Mouse (Mus musculus) neural tube, embryonic 11.5 days (tissue): Measurements from ENCODE around the gene Pus10. TPM values are rescaled to one million over a fixed set of nuclear protein-coding genes. Genes with fewer than 3 reads are reported as not detected.

ENCODE experiments used
- ATAC-seq: fragments of 200-750 bp; cut with Nextera tagmentation; 2 replicates; pipeline ENCODE4 v1.8.0; 2017; ENCODE audit warnings: moderate number of reproducible peaks, mild to moderate bottlenecking, moderate TSS enrichment, moderate library complexity; ENCODE audit not compliant: insufficient read depth, low FRiP score, low TSS enrichment
- DNase-seq: peaks from one replicate; pipeline ENCODE4 v3.0.0-alpha.2; 2015; ENCODE audit warnings: low spot score
- H3K27ac ChIP-seq: fragments of 300-500 bp; sonication (generic); 2 replicates; pipeline ENCODE4 v1.5.1; 2014; ENCODE audit warnings: low read depth, mild to moderate bottlenecking, low read length
- H3K27me3 ChIP-seq: fragments of 300-500 bp; sonication (generic); 2 replicates; pipeline ENCODE4 v1.6.1; 2014; ENCODE audit warnings: mild to moderate bottlenecking, low read length, mixed read lengths; ENCODE audit not compliant: control insufficient read depth, insufficient read depth
- H3K36me3 ChIP-seq: fragments of 300-500 bp; sonication (generic); 2 replicates; pipeline ENCODE4 v1.6.1; 2014; ENCODE audit warnings: mild to moderate bottlenecking, low read length, moderate library complexity, mixed read lengths; ENCODE audit not compliant: control insufficient read depth, insufficient read depth
- H3K4me1 ChIP-seq: fragments of 300-500 bp; sonication (generic); 2 replicates; pipeline ENCODE4 v1.6.1; 2014; ENCODE audit warnings: low read length, mixed read lengths; ENCODE audit not compliant: control insufficient read depth, insufficient read depth
- H3K4me2 ChIP-seq: fragments of 300-500 bp; sonication (generic); 2 replicates; pipeline ENCODE4 v1.6.1; 2014; ENCODE audit warnings: low read depth, mild to moderate bottlenecking, moderate library complexity
- H3K4me3 ChIP-seq: fragments of 300-500 bp; sonication (generic); 2 replicates; pipeline ENCODE4 v1.5.1; 2014; ENCODE audit warnings: low read depth, low read length
- H3K9ac ChIP-seq: fragments of 300-500 bp; sonication (generic); 2 replicates; pipeline ENCODE4 v1.6.1; 2014; ENCODE audit warnings: mild to moderate bottlenecking, low read length
- H3K9me3 ChIP-seq: fragments of 300-500 bp; sonication (generic); 2 replicates; pipeline ENCODE4 v1.6.1; 2016; ENCODE audit warnings: low read length; ENCODE audit not compliant: control insufficient read depth
- WGBS: fragments of 180-500 bp; shearing (Covaris S2); extraction: QIAGEN DNeasy Blood & Tissue Kit; methylation state at CpG from one replicate; pipeline ENCODE4 v1.1.7; 2014; 5-methylcytosine and 5-hydroxymethylcytosine counted together
- polyA plus RNA-seq: library from polyadenylated mRNA; unstranded; fragments of >200 nt; fragmentation: Nextera tagmentation; extraction: Ambion mirVana; gene quantifications from 2 replicates; pipeline ENCODE4 v1.2.1, GENCODE M21; 2014

The Pus10 gene
- polyA plus RNA-seq, 1 experiment from 2014 or later: 22.1 TPM

- Histone ChIP-seq H3K4me2 (no peak overlapping the region), H3K9ac (no peak overlapping the region), H3K27me3 (no peaks in the 10 kb centered on the region), H3K4me1 (no peaks in the 10 kb centered on the region), H3K4me3 (no peak overlapping the region), H3K36me3 (no peaks in the 10 kb centered on the region), H3K9me3 (no peaks in the 10 kb centered on the region), H3K27ac (no peak overlapping the region)
- WGBS: 96% methylated on average over 2 of the region's 2 CpGs
- DNase-seq (no peak), ATAC-seq (no peak)
These were observed 7.7 kb upstream of the Pus10 start for GRCm38 (mm10) chr11:23657791-23658190.

DNA sequence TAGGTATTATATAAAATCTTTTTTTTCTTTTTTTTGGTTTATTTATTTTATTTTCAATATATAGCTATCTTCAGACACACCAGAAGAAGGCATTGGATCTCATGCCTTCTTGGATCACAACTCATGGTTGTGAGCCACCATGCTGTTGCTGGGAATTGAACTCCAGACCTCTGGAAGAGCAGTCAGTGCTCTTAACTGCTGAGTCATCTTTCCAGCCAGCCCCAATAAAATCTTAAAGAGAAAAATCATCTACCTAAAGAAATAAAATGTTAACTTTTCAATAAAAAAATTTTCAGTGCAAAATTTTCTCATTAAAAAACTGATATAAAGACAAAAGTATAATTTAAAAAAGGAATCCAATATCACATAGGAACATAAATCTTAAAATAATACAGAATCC, 1.2 kb upstream of the Pus10 start:
- H3K4me1 ChIP-seq: no peaks in the 10 kb centered on the region
- H3K4me2 ChIP-seq: no peak overlapping the region
- H3K27ac ChIP-seq: no peak overlapping the region
- H3K36me3 ChIP-seq: no peaks in the 10 kb centered on the region
- no peak overlapping the region for H3K9ac ChIP-seq
- H3K27me3 ChIP-seq: no peaks in the 10 kb centered on the region
- H3K4me3 ChIP-seq: no peak overlapping the region
- H3K9me3 ChIP-seq: no peaks in the 10 kb centered on the region
- ATAC-seq (no peak), DNase-seq (no peak)

DNA sequence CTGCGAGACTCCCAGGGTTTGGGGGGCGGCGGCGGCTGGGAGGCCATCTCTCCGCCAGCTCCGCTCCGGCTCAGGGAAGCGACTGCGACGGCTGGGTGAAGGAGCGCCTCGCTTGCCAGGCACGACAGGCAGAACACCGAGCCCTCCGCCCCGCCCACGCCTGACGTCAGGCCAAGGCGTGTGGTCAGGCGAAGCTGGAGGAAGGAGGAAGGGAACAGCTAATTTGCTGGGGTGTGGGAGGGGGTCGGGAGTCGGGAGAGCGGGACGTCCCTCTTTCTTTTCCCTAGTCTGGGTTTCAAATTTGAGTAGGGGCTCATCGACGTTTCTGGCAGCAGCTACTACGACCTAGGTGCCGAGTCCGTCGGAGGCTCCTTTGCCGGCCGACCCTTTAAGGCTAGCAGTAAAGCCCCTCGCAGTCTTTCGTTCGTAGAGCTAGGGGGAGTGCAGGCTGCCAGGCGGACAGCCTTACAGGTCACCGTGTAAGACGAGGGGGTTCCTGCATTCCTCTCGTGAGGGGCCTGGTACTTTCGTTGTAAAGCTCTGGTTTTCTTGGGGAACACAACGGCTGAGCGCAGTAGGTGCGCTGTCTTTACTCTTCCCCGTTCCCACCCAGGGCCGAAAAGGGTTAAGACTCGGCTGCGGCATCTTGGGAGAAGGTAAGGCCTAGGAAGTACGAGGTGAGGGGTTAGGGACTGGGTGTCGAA, 476 bp downstream of the Pus10 start, which contains the start of gene Pex13:
Gene Pex13 (minus strand): TSS at position 162 of the 704 bp plus-strand sequence.
- H3K4me2 ChIP-seq: peak within 1 kb of the TSS; percentile 59
- under 1% methylated on average over 44 of the region's 49 CpGs for WGBS
- ATAC-seq (peak; percentile 98), DNase-seq (peak; percentile 99)
- no peaks in the 10 kb centered on the region for H3K4me1 ChIP-seq
- peak within 1 kb of the TSS; percentile 83 for H3K27ac ChIP-seq
- no peaks in the 10 kb centered on the region for H3K27me3 ChIP-seq
- H3K9ac ChIP-seq: peak within 1 kb of the TSS; percentile 71
- H3K9me3 ChIP-seq: no peaks in the 10 kb centered on the region
- H3K36me3 ChIP-seq: no peaks in the 10 kb centered on the region
- H3K4me3 ChIP-seq: peak within 1 kb of the TSS; percentile 87

DNA sequence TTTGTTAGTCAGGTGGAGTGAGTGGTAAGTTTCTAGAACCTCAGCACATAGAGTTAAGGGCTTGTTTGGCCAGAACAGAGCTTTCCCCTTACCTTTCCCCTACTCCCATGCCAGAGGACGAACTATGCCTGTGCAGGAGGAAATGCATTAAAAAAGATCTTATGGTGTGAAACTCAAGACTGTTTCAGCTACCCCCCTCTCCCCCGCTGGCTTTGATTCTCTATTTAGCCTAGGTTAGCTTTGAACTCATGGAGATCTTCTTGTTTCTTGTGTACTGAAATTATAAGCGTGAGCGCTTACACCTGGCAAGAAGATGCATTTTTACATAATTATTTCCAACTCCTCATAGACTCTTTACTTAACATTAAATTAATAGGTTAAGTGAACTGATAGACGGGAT, 1.1 kb downstream of the Pus10 start:
- Histone ChIP-seq H3K4me1 (no peaks in the 10 kb centered on the region), H3K36me3 (no peaks in the 10 kb centered on the region), H3K27me3 (no peaks in the 10 kb centered on the region), H3K9ac (peak overlapping the region; percentile 71), H3K4me2 (peak overlapping the region; percentile 52), H3K4me3 (peak overlapping the region; percentile 87), H3K27ac (peak overlapping the region; percentile 83), H3K9me3 (no peaks in the 10 kb centered on the region)
- 7% methylated on average over 5 of the region's 5 CpGs for WGBS
- no peak for DNase-seq
- ATAC-seq: no peak

- Histone ChIP-seq H3K4me1 (no peaks in the 10 kb centered on the region), H3K9ac (no peak overlapping the region), H3K4me3 (peak overlapping the region; percentile 87), H3K36me3 (no peaks in the 10 kb centered on the region), H3K9me3 (no peaks in the 10 kb centered on the region), H3K27me3 (no peaks in the 10 kb centered on the region), H3K4me2 (peak overlapping the region; percentile 52), H3K27ac (no peak overlapping the region)
- DNase-seq: no peak
- 72% methylated on average over 3 of the region's 3 CpGs for WGBS
- no peak for ATAC-seq
These were observed 1.7 kb downstream of the Pus10 start for GRCm38 (mm10) chr11:23667128-23667527.

GRCm38 (mm10) chr11:23672256-23672749, 6.8 kb downstream of the Pus10 start:
- H3K4me2 ChIP-seq: no peak overlapping the region
- H3K27ac ChIP-seq: no peak overlapping the region
- no peaks in the 10 kb centered on the region for H3K27me3 ChIP-seq
- ATAC-seq: no peak
- H3K4me1 ChIP-seq: no peaks in the 10 kb centered on the region
- no peak overlapping the region for H3K9ac ChIP-seq
- H3K36me3 ChIP-seq: peaks cover 2% of the 10 kb centered on the region; the same call in 1 of the 2 replicates
- no peak overlapping the region for H3K4me3 ChIP-seq
- DNase-seq: no peak
- WGBS: 91% methylated on average over 4 of the region's 4 CpGs
- no peaks in the 10 kb centered on the region for H3K9me3 ChIP-seq

DNA sequence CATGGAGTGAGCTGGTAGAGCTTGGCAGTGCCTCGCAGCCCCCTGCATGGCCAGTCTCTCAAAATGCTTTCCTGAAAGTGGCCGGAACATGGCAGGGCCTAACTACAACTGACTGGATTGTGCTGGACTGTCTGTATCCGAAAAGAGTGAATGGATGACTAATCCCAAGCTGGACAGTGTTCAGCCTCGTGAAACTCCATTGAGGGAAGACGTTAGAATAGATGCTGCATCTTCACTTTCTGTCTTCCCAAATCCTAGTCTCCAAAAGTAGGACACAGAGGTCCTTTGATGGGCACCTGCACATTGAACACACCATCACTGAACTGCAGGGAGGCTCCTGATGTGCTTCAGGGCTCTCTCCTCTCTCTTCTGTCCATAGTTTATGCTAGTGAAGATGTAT, 10.6 kb downstream of the Pus10 start:
- H3K4me3 ChIP-seq: no peak overlapping the region
- peaks cover 2% of the 10 kb centered on the region; the same call in 1 of the 2 replicates for H3K36me3 ChIP-seq
- H3K9me3 ChIP-seq: no peaks in the 10 kb centered on the region
- 92% methylated on average over 5 of the region's 5 CpGs for WGBS
- no peaks in the 10 kb centered on the region for H3K4me1 ChIP-seq
- H3K4me2 ChIP-seq: no peak overlapping the region
- DNase-seq (no peak), ATAC-seq (no peak)
- H3K9ac ChIP-seq: no peak overlapping the region
- H3K27ac ChIP-seq: no peak overlapping the region
- no peaks in the 10 kb centered on the region for H3K27me3 ChIP-seq

DNA sequence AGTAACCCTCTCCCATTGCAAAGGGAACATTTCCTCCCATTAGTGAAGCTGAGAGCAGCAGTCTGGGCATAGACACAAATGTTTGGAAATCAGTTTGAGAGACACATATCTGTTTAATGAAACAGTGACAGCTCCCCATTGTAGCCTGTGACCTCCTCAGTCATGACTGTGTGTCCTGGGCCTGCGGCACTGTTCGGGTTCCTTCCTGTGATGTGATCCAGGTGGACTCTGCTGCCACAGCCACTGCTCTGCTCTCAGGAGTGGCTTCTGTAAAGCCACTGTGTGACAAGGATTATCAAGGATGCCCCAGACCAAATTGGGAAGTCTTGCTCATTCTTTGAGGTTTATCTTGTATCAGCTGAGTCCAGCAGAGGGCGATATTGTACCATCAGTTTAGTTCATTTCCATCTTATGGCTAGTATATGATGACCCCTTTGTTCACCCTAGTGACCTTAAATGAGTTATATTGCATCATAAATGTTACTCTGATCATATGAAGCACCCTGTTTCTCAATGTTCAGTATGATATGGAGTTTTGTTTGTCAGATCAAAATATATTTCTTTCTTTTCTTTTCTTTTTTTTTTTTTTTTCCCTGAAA, 13.7 kb downstream of the Pus10 start:
- ATAC-seq (no peak), DNase-seq (peak; percentile 61)
- Histone ChIP-seq H3K9ac (no peak overlapping the region), H3K4me1 (no peaks in the 10 kb centered on the region), H3K27me3 (no peaks in the 10 kb centered on the region), H3K4me3 (no peak overlapping the region), H3K27ac (no peak overlapping the region), H3K9me3 (no peaks in the 10 kb centered on the region), H3K4me2 (no peak overlapping the region), H3K36me3 (no peaks in the 10 kb centered on the region)
- WGBS: 52% methylated on average over 3 of the region's 3 CpGs

DNA sequence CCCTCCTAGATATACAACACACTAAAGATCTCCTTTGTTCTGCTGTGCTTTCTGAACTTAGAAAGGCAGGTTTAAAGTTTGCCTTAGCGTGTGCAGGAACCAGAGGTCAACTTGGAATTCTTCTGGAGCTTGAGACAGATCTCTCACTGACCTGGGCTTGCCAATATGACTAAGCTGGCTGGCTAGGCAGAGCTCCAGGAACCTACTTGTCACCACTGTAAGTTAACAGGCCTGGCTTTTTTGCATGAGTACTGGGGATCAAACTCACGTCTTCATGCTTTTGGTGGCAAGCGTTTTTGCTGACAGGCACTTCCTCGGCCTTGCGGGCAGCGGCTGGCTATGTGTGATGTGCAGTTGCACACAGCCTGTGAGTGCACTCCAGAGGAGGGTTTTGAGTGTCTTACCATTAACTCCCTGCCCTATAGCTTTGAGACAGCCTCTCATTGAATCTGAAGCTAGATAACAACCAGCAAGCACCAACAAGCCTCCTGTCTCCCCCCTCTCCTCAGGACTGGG, 15.0 kb downstream of the Pus10 start:
- 96% methylated on average over 6 of the region's 6 CpGs for WGBS
- Histone ChIP-seq H3K36me3 (no peaks in the 10 kb centered on the region), H3K4me1 (no peaks in the 10 kb centered on the region), H3K9me3 (no peaks in the 10 kb centered on the region), H3K27me3 (no peaks in the 10 kb centered on the region), H3K4me3 (no peak overlapping the region), H3K4me2 (no peak overlapping the region), H3K27ac (no peak overlapping the region), H3K9ac (no peak overlapping the region)
- ATAC-seq: no peak
- DNase-seq: no peak
